Mouse (Mus musculus): ENCODE measurements around the gene Rnft1. TPM values are rescaled to one million over a fixed set of nuclear protein-coding genes. Genes with fewer than 3 reads are reported as not detected.

Rnft1 gene
- total and polyA plus RNA-seq, 3 experiments = 6.8 to 35.0 (median 26.2) TPM

GRCm38 (mm10) chr11:86472771-86473171, 11.7 kb upstream of the Rnft1 start:
- no peaks in the 10 kb centered on the region for H3K79me2 ChIP-seq (replicated peaks; ENCODE audit: control insufficient read depth, insufficient read depth, low read length)
- H3K36me3 ChIP-seq (ENCODE audit: control insufficient read depth, insufficient read depth, low read length) = no peaks in the 10 kb centered on the region
- DNase-seq = peak in 1 of 2 experiments; percentile 58
- peak overlapping the region; percentile 50; the same call in 1 of the 2 replicates for H3K9ac ChIP-seq (ENCODE audit: low read depth, low read length)
- H3K4me3 ChIP-seq = peak overlapping the region; percentile 38
- H3K4me1 ChIP-seq (ENCODE audit: control insufficient read depth, insufficient read depth, low read length) = peaks cover 6% of the 10 kb centered on the region; the same call in 1 of the 2 replicates
- WGBS = 1% methylated on average over 7 of the region's 7 CpGs
- no peak for TF ChIP-seq CTCF (IDR thresholded peaks at IDR 0.05)
- 0 out of 2 replicates have a peak, but pooled peaks have one; percentile 40 for TF ChIP-seq EP300 (IDR thresholded peaks at IDR 0.05; ENCODE audit: insufficient read depth, low read depth, low read length)
- no peak for TF ChIP-seq POLR2A (IDR thresholded peaks at IDR 0.05; ENCODE audit: insufficient read depth, low read depth, low read length)
- H3K27ac ChIP-seq = peak overlapping the region; percentile 77
- intact Hi-C loops (cut with DNase I) = no loop called here
- no peaks in the 10 kb centered on the region for H3K27me3 ChIP-seq (ENCODE audit: control insufficient read depth, insufficient read depth, low read length)

GRCm38 (mm10) chr11:86473576-86473975, 10.9 kb upstream of the Rnft1 start:
- no peaks in the 10 kb centered on the region for H3K36me3 ChIP-seq (ENCODE audit: control insufficient read depth, insufficient read depth, low read length)
- no peak overlapping the region for H3K9ac ChIP-seq (ENCODE audit: low read depth, low read length)
- 29% methylated on average over 3 of the region's 3 CpGs for WGBS
- H3K27me3 ChIP-seq (ENCODE audit: control insufficient read depth, insufficient read depth, low read length) = no peaks in the 10 kb centered on the region
- H3K4me1 ChIP-seq (ENCODE audit: control insufficient read depth, insufficient read depth, low read length) = peaks cover 6% of the 10 kb centered on the region; the same call in 1 of the 2 replicates
- no peak for TF ChIP-seq POLR2A (IDR thresholded peaks at IDR 0.05; ENCODE audit: insufficient read depth, low read depth, low read length)
- no peak for TF ChIP-seq CTCF (IDR thresholded peaks at IDR 0.05)
- no peak for TF ChIP-seq EP300 (IDR thresholded peaks at IDR 0.05; ENCODE audit: insufficient read depth, low read depth, low read length)
- no peak for DNase-seq
- peak overlapping the region; percentile 77 for H3K27ac ChIP-seq
- no peaks in the 10 kb centered on the region for H3K79me2 ChIP-seq (replicated peaks; ENCODE audit: control insufficient read depth, insufficient read depth, low read length)
- intact Hi-C loops (cut with DNase I) = no loop called here
- peak overlapping the region; percentile 38 for H3K4me3 ChIP-seq

GRCm38 (mm10) chr11:86484910-86485510, 553 bp downstream of the Rnft1 start:
- H3K79me2 ChIP-seq (replicated peaks; ENCODE audit: control insufficient read depth, insufficient read depth, low read length) = no peaks in the 10 kb centered on the region; the same call in 1 of the 2 replicates
- intact Hi-C loops (cut with DNase I) = loop anchor here (1.0 kb wide), 1 partner anchor 59 kb away; the partner anchor contains the start of genes Rps6kb1 and Tubd1
- peak in 1 of 2 experiments; percentile 65 for DNase-seq
- peak overlapping the region; percentile 92 for H3K27ac ChIP-seq
- peak overlapping the region; percentile 82 for H3K9ac ChIP-seq (ENCODE audit: low read depth, low read length)
- H3K4me1 ChIP-seq (ENCODE audit: control insufficient read depth, insufficient read depth, low read length) = peaks cover 4% of the 10 kb centered on the region
- no peaks in the 10 kb centered on the region for H3K27me3 ChIP-seq (ENCODE audit: control insufficient read depth, insufficient read depth, low read length)
- peaks cover 4% of the 10 kb centered on the region for H3K36me3 ChIP-seq (ENCODE audit: control insufficient read depth, insufficient read depth, low read length)
- TF ChIP-seq POLR2A (IDR thresholded peaks at IDR 0.05; ENCODE audit: insufficient read depth, low read depth, low read length) = no peak
- no peak for TF ChIP-seq CTCF (IDR thresholded peaks at IDR 0.05)
- no peak for TF ChIP-seq EP300 (IDR thresholded peaks at IDR 0.05; ENCODE audit: insufficient read depth, low read depth, low read length)
- under 1% methylated on average over 25 of the region's 25 CpGs for WGBS
- H3K4me3 ChIP-seq = peak overlapping the region; percentile 64

GRCm38 (mm10) chr11:86490782-86491181, 6.3 kb downstream of the Rnft1 start:
- H3K27ac ChIP-seq = no peak overlapping the region
- 98% methylated on average over 1 of the region's 1 CpGs for WGBS
- TF ChIP-seq POLR2A (IDR thresholded peaks at IDR 0.05; ENCODE audit: insufficient read depth, low read depth, low read length) = no peak
- no peak overlapping the region for H3K4me3 ChIP-seq
- no peak for DNase-seq
- intact Hi-C loops (cut with DNase I) = loop anchor here (10.0 kb wide), 1 partner anchor 216 kb away; no protein-coding TSS in a partner anchor
- H3K9ac ChIP-seq (ENCODE audit: low read depth, low read length) = no peak overlapping the region
- peaks cover 6% of the 10 kb centered on the region for H3K36me3 ChIP-seq (ENCODE audit: control insufficient read depth, insufficient read depth, low read length)
- no peaks in the 10 kb centered on the region; the same call in 1 of the 2 replicates for H3K79me2 ChIP-seq (replicated peaks; ENCODE audit: control insufficient read depth, insufficient read depth, low read length)
- peaks cover 1% of the 10 kb centered on the region for H3K4me1 ChIP-seq (ENCODE audit: control insufficient read depth, insufficient read depth, low read length)
- H3K27me3 ChIP-seq (ENCODE audit: control insufficient read depth, insufficient read depth, low read length) = no peaks in the 10 kb centered on the region

GRCm38 (mm10) chr11:86497356-86497755, 12.9 kb downstream of the Rnft1 start:
- WGBS = 84% methylated on average over 1 of the region's 1 CpGs

GRCm38 (mm10) chr11:86497908-86498307, 13.5 kb downstream of the Rnft1 start:
- Histone ChIP-seq H3K36me3 (ENCODE audit: control insufficient read depth, insufficient read depth, low read length) (peaks cover 5% of the 10 kb centered on the region), H3K4me1 (ENCODE audit: control insufficient read depth, insufficient read depth, low read length) (no peaks in the 10 kb centered on the region), H3K9ac (ENCODE audit: low read depth, low read length) (no peak overlapping the region), H3K4me3 (no peak overlapping the region), H3K27ac (no peak overlapping the region), H3K27me3 (ENCODE audit: control insufficient read depth, insufficient read depth, low read length) (no peaks in the 10 kb centered on the region), H3K79me2 (replicated peaks; ENCODE audit: control insufficient read depth, insufficient read depth, low read length) (no peaks in the 10 kb centered on the region)
- intact Hi-C loops (cut with DNase I) = loop anchor here (10.0 kb wide), 1 partner anchor 223 kb away; no protein-coding TSS in a partner anchor
- no peak for DNase-seq
- TF ChIP-seq CTCF (IDR thresholded peaks at IDR 0.05) (peak; percentile 25), EP300 (IDR thresholded peaks at IDR 0.05; ENCODE audit: insufficient read depth, low read depth, low read length) (no peak)
- 80% methylated on average over 3 of the region's 3 CpGs for WGBS

More at GRCm38 (mm10) chr11:86497356-86497755, 12.9 kb downstream of the Rnft1 start:
- no peak for DNase-seq
- Histone ChIP-seq H3K79me2 (replicated peaks; ENCODE audit: control insufficient read depth, insufficient read depth, low read length) (no peaks in the 10 kb centered on the region), H3K27me3 (ENCODE audit: control insufficient read depth, insufficient read depth, low read length) (no peaks in the 10 kb centered on the region), H3K4me3 (no peak overlapping the region), H3K36me3 (ENCODE audit: control insufficient read depth, insufficient read depth, low read length) (peaks cover 5% of the 10 kb centered on the region), H3K9ac (ENCODE audit: low read depth, low read length) (no peak overlapping the region), H3K27ac (no peak overlapping the region), H3K4me1 (ENCODE audit: control insufficient read depth, insufficient read depth, low read length) (no peaks in the 10 kb centered on the region)
- TF ChIP-seq EP300 (IDR thresholded peaks at IDR 0.05; ENCODE audit: insufficient read depth, low read depth, low read length) (no peak), CTCF (IDR thresholded peaks at IDR 0.05) (no peak), POLR2A (IDR thresholded peaks at IDR 0.05; ENCODE audit: insufficient read depth, low read depth, low read length) (no peak)
- intact Hi-C loops (cut with DNase I) = loop anchor here (10.0 kb wide), 1 partner anchor 223 kb away; no protein-coding TSS in a partner anchor

All from heart, adult 2 months (tissue).